Mouse (Mus musculus): ENCODE data around the gene Kcnip1. TPM values are rescaled to one million over a fixed set of nuclear protein-coding genes. Genes with fewer than 3 reads are reported as not detected.

The Kcnip1 gene
- polyA plus RNA-seq, 2 experiments from 2014 or later, result not detected

- no peak for ATAC-seq
Measured at GRCm38 (mm10) chr11:33660016-33660913, 332.7 kb downstream of the Kcnip1 start.

DNA sequence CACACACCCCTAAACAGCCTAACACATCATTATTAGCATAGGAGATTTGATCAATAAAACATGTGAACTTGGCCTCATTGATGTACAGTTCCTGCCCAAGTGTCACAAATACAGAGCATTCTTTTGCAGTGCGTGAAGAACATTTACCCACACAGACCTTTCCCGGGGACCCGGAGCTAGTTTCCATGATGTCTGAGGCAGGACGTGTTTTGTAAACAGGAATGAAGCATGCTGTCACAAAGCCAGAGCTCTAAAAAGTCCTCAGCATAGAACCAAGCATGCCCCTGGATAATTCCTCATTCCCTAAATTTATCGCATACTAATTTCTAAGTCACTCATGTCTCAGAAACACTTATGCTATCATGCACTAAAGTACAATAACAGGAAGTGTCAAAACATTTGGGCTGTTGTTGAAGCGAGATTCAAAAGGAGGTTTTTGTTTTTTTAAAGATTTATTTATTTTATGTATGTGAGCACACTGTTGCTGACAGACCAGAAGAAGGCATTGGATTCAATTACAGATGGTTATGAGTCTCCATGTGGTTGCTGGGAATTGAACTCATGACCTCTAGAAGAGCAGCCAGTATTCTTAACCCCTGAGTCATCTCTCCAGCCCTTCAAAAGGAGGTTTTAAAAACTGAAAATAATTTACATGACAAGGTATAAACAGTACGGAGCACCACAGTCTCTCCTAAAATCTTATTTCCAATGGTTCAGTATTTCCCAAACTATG lies 336.9 kb downstream of the Kcnip1 start:
- ATAC-seq, result no peak

- ATAC-seq, result no peak
Measured at GRCm38 (mm10) chr11:33655221-33655620, 337.7 kb downstream of the Kcnip1 start.

- no peak for ATAC-seq
Measured at GRCm38 (mm10) chr11:33654485-33654884, 338.5 kb downstream of the Kcnip1 start.

DNA sequence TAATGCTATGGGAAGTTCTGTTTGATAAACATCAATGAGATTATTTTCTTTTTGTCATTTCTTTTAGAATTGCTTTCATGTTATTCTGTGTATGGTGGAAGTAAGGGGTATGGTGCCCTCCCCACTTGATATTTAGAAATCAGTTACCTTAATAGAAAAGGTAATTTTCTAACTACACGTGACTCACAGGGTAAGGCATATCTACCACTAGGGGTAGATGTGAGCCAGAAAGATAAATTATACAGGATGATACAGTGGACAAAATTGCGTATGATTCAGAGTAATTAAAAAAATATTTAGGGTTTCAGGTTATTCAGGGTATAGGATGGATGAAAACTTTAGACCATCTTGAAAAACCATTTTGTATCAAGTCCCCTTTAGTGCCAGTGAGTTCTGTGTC lies 343.6 kb downstream of the Kcnip1 start:
- no peak for ATAC-seq

GRCm38 (mm10) chr11:33637107-33637506 lies 355.8 kb downstream of the Kcnip1 start:
- ATAC-seq, result no peak

- no peak for ATAC-seq
Measured at GRCm38 (mm10) chr11:33627136-33627742, 365.7 kb downstream of the Kcnip1 start.

- no peak for ATAC-seq
Measured at GRCm38 (mm10) chr11:33614218-33614617, 378.7 kb downstream of the Kcnip1 start.

DNA sequence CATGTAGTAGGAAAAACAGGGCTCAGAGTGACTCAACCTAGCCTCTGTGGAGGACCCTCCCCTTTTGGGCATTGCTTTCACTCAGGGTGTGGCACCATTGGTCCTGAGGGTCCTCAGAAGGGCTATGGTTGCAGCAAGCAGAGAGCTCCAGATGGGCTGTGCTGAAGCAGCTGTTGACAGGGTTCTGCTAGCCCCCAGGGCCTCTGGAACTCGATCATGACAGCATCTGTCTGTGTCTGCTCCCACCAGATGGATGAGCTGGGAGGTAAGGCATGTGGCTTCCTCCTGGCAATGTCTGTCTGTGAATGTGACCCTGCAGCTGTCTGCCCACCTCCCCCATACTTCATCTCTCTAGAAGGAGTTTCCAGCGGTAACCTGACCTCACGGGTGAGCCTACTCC lies 385.2 kb downstream of the Kcnip1 start:
- ATAC-seq, result no peak

DNA sequence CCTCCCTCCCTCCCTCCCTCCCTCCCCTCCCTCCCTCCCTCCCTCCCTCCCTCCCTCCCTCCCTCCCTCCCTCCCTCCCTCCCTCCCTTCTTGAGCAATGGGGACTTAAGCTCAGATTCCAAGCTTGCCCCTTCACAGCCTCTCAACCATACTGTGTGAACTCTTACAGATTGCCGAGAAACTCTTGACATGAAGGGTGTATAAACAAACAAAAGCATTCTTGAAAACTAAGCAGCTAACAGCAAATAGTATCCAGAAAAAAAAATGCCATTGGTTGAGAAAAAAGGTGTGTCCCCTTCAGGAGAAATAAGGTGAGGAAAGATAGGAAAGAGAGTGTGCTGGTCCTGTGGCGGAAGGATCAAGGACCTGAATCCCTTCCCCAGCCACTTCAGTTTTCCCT lies 389.8 kb downstream of the Kcnip1 start:
- no peak for ATAC-seq

DNA sequence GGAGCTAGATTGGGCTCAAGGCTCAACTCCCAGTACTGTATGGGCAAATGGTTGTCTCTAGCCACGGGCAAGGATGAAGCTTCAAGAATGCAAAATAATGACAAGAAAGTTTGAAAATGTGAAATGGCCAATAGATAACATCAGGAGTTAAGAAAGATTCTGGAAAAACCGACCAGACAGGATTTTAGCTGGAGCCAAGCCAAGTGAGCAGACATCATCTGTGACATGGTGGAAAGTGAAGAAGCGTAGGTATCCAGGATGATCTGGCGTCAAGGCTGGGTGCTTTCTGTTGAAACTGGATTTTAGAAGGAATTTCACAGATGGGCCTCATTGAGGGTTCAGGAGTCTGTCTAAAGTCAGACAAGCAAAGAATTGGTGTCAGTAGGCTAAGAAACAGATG lies 394.0 kb downstream of the Kcnip1 start, which contains the start of gene D130052B06Rik:
TSS of gene D130052B06Rik (plus strand) at position 317 of the 400 bp plus-strand sequence.
- ATAC-seq, result no peak

GRCm38 (mm10) chr11:33596655-33597054 lies 396.3 kb downstream of the Kcnip1 start:
- ATAC-seq, result no peak

GRCm38 (mm10) chr11:33592826-33593225 lies 400.1 kb downstream of the Kcnip1 start:
- no peak for ATAC-seq

DNA sequence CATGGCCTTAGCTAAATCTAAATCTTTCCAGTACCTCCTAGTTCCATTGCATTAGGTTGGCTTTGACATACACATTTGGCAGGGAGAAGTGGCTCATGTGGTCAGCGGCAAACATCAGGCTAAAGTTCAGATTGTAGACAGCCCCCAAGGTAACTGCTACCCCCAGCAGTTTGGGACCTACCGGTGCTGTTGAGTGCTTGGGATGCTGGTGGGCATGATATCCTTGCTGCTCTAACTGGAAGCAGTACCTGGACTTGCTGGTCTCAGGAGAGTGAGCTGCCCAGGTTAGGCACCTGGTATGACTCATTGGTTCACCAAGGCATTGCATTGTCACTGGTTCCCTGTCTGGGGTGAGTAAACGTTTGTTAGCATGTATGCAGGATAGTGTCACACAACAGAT lies 402.2 kb downstream of the Kcnip1 start:
- no peak for ATAC-seq

DNA sequence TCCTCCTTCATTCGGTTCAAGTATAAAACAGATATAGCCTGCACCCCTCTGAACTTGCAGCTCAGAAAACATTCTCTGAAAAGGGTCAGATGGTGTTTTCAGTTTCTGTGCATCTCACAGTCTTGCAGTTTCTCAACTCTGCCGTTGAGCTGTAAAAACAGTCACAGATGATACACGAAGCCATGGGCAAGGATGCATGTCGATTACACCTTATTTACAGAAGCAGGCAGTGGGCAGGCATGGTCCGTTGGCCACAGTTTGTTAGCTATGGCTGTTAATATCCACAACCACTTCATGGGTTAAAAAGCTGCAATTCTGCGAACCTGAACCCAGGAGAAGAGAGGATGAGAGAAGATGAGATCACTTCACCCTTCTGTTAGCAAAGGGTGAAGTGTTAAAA lies 406.3 kb downstream of the Kcnip1 start:
- no peak for ATAC-seq

- no peak for ATAC-seq
Measured at GRCm38 (mm10) chr11:33579621-33580020, 413.3 kb downstream of the Kcnip1 start.

Other genes with a start within 250 kb of the Kcnip1 start
- gene Kcnmb1, start 30.1 kb downstream of the Kcnip1 start, polyA plus RNA-seq (2017; shearing (Covaris generic)), result under 1 TPM; 0.60 TPM
- 100 to 1,000 TPM; 461 to 468 TPM for gene Lcp2, start 53.8 kb upstream of the Kcnip1 start, polyA plus RNA-seq (2017; shearing (Covaris generic))
- 1 to 10 TPM; 4.4 to 9.0 TPM for gene 4930469K13Rik, start 105.4 kb upstream of the Kcnip1 start, polyA plus RNA-seq (2017; shearing (Covaris generic))
- not detected for gene Foxi1, start 214.9 kb upstream of the Kcnip1 start, polyA plus RNA-seq (2017; shearing (Covaris generic))